Mouse (Mus musculus): Measurements from ENCODE around the gene Myo1h. TPM values are rescaled to one million over a fixed set of nuclear protein-coding genes. Genes with fewer than 3 reads are reported as not detected.

Gene Myo1h
- 1 to 10 TPM; 1.7 to 2.5 TPM for total RNA-seq (2021)

DNA sequence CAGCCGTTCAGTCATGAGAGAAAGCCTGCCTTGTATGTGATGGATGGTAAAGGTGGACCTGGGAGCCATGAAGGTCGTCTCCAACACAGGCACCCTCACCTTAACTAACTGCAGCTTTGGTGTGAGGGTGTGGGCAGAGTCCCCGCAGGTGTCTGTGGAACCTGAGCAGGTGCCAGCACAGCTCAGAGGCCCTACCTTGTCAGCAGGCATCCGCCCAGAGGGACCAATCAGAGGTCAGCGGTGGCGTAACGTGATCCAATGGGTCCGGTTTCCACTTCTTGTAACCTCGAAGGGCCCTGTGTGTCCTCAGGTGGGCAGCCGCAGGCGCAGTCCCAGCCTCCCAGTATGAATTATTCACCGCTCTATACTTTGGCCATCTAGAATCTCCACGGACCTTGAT is at the start of gene Myo1h:
TSS of gene Myo1h (plus strand) at position 293 of the 400 bp plus-strand sequence.
- intact Hi-C loops (cut with DNase I): no loop called here
- DNase-seq (ENCODE audit: low spot score in 2 of 2): no peak

DNA sequence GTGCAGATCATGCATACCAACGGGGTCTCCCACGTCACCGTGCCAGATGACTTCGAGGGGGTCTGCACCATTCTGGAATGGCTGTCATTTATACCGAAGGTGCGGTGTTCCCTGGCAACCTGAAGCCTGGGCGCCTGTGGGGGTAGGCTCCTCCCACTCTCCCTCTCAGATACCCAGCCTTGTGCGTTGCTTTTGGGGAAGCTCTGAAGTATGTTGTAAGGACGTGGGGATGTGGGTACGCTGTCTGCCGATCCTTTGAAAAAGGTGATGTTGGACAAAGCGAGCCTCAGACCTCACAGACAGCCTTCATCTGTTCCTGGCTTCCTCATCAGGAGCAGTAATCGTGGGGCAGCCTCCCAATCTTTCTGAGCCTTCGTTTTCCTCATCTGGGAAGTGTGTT is 49.2 kb upstream of the Myo1h start:
- intact Hi-C loops (cut with DNase I): no loop called here
- DNase-seq (ENCODE audit: low spot score in 2 of 2): no peak

DNA sequence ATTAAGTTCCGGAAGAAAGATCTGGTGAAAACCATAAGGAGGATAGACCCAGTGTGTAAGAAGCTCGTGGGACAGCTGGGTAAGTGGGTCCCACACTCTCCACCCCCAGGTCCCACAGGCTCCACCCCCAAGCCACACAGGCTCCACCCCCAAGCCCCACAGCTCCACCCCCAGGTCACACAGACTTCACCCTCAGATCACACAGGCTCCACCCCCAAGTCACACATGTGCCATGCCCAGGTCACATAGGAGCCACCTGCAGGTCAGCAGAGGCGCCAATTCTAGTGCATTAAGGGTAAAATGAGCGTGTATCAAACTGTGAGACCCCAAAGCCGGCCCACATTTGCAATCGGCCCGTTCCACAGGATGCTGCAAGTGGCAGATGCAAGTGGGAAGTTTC is 42.5 kb upstream of the Myo1h start:
- DNase-seq (ENCODE audit: low spot score in 2 of 2): no peak
- intact Hi-C loops (cut with DNase I): no loop called here

DNA sequence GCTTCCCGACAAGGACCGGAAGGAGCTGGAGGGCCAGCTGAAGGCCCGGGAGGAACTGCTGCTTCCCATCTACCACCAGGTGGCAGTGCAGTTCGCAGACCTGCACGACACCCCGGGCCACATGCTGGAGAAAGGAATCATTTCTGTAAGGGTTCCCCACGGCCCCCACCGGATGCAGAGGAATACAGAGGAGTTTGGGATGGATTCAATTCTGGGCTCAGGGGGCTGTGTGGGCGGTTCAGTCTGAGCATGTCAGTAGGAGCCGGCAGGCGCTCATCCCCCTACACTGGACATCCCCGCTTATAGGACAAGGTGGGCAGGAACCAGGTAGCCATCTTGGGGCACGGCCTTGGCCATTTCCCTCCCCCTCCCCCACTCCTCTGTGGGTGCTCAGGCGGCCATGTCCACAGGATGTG is 40.8 kb upstream of the Myo1h start:
- DNase-seq (ENCODE audit: low spot score in 2 of 2): peak; percentile 58 to 61
- intact Hi-C loops (cut with DNase I): loop anchor here (1.0 kb wide), 1 partner anchor 61 kb away; no protein-coding TSS in a partner anchor

DNA sequence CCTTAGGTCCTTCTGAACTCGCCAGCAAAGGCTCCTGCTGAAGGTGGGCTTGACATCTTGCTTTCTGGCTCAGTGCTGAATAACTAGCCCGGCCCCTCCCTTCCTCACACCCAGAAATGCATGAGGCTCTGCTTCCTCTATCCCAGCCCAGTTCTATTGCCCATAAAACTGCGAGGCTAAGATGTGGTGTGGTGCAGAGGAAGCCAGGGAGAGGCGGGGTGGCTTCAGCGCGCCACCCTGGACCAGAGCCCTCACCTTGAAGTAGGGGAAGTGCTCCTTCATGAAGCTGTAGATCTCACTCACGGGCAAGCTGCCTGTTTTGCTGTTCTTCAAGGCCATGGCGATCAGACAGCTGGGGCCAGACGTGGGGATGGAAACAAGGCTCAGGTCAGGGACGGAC is 29.5 kb upstream of the Myo1h start:
- intact Hi-C loops (cut with DNase I): no loop called here
- DNase-seq (ENCODE audit: low spot score in 2 of 2): no peak

DNA sequence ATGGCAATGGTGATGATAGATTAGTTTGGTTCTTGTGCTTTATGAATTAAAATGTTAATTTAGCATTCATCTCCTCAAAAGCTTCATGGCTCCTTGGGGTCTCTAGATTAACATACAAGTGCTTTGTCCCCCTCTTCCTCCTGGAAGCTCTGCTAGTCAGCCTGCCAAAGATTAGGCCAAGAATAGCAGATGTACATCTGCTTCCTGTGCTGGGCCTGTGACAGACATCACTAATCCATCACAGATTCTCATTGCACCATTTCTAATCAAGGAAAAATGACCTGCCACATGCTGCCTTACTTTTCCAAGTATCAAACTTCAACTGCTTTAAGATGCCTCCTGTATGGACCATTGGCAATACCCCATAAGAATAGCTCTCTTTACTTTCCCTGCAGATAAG is 27.5 kb upstream of the Myo1h start:
- intact Hi-C loops (cut with DNase I): no loop called here
- no peak for DNase-seq (ENCODE audit: low spot score in 2 of 2)

DNA sequence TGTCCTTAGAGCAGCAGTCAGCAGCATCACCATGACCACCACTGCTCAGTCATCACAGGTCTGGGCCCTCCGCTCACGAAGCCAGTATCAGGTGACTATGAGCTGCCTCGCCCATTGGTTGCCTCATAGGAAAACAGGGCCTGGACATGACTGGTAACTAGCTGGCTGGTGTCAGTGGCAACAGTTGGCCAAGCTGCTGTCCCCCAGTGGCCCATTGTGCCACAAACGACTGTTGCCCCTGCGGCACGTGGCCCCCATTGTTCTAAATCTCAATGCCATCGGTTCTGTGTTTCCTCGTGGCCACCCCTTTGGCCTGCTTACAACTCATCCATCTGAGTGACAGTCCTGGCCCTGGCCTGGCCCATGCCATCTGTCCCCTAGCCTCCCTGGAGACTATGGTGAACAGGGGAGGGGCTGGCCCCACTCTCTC is 24.9 kb upstream of the Myo1h start:
- DNase-seq (ENCODE audit: low spot score in 2 of 2): no peak
- intact Hi-C loops (cut with DNase I): no loop called here

DNA sequence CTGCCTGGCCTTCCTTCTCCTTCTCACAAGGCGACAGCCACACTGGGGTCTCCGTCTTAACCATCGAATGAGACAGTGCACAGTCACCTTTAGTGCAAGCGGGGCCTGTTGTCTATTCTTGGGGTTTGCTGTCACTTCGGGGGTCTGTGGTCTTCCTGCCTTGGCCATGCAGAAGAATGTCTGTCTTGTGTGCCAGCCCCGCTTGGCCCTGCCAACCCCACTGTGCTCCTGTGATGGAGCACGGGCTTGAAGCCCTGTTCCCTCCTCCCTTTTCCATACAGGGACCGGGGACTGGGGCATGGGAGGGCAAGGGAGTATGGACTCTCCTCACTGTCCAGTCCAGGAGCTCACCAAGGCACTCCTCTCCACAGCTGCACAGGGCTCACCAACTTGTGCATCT is 24.2 kb upstream of the Myo1h start:
- intact Hi-C loops (cut with DNase I): no loop called here
- no peak for DNase-seq (ENCODE audit: low spot score in 2 of 2)

DNA sequence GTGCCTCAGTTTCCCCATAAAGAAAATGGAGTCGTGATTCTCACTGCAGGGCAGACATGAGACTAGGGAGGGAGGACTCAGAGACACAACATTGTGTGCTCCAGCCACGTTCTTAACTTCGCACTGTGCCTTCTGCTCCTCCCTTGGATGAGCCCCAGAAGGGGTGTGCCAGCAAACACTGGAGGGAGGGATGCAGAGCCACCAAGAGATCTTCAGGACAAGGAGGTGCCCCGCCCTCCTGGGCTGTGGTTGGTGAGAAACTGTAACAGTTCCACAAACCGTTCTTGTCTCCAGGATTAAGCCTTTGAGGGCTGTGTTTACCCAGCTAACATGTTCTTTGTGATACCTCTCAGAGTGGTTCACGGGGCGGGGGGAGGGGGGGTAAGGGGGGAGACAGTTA is 20.3 kb upstream of the Myo1h start:
- no peak for DNase-seq (ENCODE audit: low spot score in 2 of 2)
- intact Hi-C loops (cut with DNase I): no loop called here

DNA sequence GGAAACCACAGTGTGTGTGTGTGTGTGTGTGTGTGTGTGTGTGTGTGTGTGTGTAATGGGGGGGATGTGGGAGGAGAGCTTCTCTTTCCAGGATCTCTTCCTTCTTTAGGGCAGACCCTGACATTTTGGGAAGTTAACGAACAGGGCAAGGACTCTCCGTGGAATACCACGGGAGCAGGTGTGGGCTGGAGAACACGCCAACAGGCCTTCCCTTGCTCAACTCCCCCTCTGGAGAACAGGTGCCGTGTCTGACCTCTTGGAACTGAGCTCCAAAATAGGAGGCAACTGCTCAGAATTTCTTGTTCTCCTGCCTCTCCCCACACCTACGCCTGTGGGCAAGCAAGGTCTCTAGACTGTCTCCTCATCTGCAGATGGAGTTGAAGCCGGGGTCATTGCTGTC is 19.5 kb upstream of the Myo1h start:
- no peak for DNase-seq (ENCODE audit: low spot score in 2 of 2)
- intact Hi-C loops (cut with DNase I): no loop called here

DNA sequence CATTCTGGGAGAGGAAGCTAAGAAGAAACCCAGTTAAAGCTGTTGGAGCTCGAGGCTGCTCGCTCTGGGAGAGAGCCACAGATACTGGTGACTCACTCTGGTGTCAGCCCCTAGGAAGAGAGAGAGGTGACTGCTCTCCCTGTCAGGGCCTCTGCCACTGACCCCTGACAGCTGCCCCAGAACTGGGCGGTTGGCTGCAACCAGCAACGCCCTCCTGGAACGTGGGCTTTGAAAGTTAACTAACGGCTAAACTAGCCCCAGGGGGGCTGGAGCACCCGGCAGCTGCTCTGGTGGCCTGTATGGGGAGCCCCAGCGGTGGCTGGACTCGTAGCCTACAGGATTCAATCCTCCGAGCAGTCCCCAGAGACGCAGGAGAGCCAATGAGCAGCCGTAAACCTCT is 19.0 kb upstream of the Myo1h start:
- no peak for DNase-seq (ENCODE audit: low spot score in 2 of 2)
- intact Hi-C loops (cut with DNase I): no loop called here

DNA sequence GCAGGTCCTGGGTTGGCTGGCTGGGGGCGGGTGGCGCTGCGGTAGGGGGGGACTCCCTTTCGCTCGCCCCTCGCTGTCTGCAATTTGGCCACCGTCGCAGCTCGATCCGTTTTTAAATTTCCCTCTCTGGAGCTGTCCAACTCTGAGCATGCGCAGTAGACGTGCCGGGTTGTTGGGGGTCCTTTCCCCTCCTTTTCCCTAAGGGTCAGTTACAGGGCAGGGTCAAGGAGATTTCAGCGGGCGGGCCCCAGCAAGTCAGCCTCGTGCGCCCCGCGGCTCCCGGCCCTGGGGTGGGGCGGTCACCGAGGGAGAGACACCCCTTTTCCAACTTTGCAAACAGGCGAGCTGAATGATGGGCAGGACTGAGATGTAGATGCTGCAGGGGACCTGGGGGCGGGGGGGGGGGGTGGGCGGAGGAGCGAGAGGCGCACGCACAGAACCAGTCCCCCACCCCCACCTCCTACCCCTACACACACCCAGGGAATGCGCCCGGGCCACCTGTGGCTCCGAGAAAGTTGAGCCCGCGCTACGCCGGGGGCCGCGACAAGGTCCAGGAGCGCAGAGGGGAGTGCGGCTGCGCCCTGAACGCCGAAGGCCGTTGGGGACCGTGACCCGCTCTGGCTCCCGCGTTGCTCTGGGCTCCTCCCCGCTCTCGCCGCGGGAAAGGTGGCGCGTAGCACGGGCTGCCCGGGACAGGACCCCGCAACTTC is 15.1 kb upstream of the Myo1h start, which contains the start of gene Foxn4:
TSS of gene Foxn4 (minus strand) at position 115 of the 710 bp plus-strand sequence.
- no peak for DNase-seq (ENCODE audit: low spot score in 2 of 2)
- intact Hi-C loops (cut with DNase I): no loop called here

DNA sequence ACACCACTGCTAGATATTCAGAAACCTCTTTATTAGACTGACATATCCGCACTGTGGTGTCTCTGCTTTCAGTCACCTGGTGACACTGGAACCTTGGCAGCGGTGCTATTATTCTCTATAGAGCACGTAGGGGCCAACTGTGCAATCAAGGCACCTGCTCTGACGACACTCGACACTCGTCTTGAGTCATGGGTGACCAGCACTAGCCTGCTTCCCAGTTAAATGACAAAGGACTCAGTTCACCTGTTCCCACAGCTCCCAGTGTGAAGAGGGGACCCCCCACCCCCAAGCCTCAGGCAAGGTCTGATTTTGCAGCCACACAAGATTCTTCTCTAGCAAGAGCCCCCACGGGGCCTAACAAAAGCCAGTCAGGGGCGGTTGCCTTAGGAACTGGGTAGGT is 13.6 kb upstream of the Myo1h start:
- intact Hi-C loops (cut with DNase I): no loop called here
- no peak for DNase-seq (ENCODE audit: low spot score in 2 of 2)

DNA sequence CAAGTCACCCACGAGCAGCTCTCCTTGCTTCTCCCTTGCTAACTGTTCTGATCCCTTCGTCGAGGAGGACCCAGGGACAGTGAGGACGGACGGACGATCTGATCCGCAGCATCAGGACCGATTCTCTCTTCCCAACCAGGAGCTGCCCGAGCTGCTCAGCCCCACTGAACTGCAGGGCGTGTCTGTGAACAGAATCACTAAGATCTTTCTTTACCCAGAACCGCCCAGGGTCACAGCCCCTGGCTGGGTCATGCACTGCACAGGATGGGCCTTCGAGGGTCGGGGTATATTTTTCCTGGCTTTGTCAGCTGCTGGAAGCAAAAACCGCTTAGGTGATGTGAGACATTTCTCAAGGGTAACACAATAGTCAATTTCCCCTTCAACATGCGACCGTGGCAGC is 13.0 kb upstream of the Myo1h start:
- no peak for DNase-seq (ENCODE audit: low spot score in 2 of 2)
- intact Hi-C loops (cut with DNase I): no loop called here

DNA sequence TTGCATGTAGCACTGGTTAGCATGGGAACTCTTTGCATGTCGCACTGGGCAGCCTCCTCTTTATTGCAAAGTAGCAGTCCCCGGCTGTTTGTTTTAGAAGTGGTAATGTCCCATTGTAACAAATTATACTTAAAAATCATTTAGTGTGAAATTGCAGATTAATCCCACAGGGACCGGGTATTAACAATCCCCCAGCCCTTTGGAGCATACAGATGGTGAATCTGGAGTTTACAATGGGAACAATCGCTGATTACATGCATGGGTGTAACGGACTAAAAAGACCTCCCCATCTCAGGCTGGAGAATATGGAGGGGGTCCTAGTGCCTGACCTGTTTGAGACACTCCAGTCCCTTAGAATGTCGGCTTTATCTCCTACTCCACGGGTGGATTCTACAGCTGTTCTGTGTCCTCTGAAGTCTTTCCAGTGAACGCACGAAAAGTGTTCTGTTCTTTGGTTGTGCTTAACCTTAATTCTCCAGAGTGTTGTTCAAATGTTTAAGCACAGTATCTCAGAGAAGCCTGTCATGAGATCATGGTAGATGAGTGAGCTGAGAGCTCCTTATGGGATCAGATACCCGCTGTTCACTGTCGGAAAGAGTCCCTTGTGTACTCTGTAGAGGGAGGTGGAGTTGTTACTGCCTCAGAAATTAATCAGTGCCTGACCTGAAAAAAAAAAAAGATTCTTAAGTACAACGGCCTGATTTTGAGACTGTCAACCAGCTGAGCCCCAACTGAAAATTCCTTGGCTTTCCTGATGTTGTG is 9.4 kb upstream of the Myo1h start:
- intact Hi-C loops (cut with DNase I): no loop called here
- no peak for DNase-seq (ENCODE audit: low spot score in 2 of 2)

DNA sequence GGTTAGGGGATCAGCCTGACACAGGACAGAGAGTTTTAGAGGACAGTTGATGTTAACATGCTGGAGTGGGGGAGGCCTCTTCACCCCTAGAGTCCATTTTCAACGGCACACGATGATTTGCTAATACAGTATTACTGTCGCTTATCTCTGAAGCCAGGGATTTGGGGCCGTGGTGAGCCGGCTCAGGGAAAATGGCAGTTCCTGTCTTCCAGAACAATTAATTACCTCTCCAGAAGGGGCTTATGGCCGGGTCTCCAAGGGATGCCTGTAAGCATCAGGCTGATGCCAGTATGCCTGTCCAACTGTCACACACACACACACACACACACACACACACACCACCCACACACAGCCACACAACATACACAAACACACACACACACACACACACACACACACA is 6.6 kb upstream of the Myo1h start:
- intact Hi-C loops (cut with DNase I): no loop called here

DNA sequence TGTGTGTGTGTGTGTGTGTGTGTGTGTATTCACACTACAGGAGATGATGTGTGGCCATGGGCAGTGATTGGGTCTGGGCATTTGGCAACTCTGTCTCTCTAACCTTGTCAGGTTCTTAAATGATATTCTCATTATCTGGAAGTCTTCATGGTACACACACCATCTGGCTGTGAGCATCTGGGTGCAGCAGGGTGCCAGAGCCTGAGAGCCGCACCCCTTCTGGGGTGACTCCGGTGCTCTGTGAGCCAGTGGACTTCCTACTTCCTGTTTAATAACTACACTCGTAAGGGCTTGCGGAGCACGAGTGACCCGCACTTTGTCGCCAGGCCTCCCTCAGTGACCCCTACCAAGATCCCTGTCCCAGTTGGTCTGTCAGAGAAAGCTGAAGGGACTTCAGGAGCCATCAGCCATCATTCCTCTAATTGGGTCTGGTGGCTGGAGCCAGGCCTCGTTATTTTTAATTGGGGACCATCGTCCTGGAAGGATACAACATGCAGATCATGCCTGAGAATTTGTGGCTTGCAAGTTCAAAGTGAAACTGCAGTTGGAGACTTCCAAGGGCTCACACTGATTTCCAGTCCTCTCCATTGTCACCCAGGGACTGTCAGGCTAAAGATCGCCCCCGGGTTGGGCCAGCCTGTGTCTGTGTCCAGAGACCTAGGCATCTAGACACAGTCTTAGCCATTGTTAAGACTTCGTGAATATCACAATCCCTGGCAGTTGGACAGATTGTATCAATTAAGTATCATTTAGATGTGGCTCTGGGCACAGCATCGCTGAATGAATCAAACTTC is 4.2 kb upstream of the Myo1h start:
- intact Hi-C loops (cut with DNase I): no loop called here
- peak in 1 of 2 experiments; percentile 11 for DNase-seq (ENCODE audit: low spot score in 2 of 2)

More for the DNA sequence above, 6.6 kb upstream of the Myo1h start:
- no peak for DNase-seq (ENCODE audit: low spot score in 2 of 2)

DNA sequence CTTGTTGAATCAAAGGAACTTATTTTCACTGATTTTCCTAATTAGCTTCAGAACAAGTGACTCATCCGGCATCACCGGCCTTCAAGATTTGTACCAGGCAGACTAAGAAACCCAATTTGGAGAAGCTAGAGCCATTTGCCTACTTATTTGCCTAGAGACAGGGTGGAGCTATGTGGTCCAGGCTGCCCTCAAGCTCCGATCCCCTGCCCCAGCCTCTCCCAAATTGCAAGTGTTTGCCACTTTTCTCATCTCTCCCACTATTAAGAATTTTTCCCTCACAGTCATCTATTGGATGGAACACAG is 3.6 kb upstream of the Myo1h start:
- DNase-seq (ENCODE audit: low spot score in 2 of 2): no peak

DNA sequence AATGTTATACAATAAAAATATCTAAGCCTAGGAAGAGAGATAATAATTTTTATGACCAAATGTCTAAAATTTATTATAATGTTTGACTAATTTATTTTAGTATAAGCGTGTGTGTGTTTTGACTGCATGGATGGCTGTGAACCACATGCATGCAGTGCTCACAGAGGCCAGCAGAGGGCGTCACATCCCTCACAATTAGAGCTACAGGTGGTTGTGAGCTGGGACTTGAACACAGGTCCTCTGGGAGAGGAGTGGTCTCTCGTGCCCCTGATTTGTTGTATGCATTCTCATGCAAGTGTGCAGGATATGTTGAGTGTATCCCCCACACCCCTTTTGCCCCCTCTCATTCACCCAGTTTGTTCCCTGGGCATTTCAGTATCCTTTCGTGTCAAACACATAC is 2.9 kb upstream of the Myo1h start:
- no peak for DNase-seq (ENCODE audit: low spot score in 2 of 2)
- intact Hi-C loops (cut with DNase I): no loop called here

More for the DNA sequence above, 3.6 kb upstream of the Myo1h start:
- intact Hi-C loops (cut with DNase I): no loop called here

DNA sequence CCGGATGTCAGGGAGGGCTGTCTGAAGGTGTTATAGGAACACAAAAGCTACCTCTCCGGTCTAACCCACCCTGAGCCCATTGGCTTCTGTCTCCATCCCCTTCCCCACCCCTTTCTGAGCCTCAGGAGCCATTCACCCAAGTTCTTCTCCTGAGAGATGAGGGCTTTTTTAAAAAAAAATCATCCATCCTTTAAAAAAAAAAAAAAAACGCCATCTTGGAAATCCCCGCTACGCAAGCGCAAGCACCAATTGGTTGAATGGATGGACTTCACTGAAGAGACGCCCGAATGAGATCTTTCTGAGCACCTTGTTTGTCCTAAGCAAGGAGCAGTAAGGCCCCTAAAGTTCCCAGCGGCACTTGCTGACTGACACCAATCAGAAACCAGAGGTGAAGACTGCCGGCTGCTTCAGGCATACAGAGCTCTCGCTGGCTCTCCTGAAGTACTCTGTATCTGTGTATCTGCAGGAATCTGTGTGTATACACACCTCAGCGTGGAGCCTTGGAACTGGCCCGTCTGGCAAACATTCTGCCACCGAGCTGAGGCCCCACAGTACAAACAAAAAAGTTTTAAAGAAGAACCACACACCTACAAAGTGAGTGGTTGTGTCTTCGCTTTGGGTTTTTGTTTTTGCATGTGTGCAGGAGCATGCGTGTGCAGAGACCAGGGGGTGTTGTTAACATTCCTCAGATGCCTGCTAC is 1.9 kb upstream of the Myo1h start:
- intact Hi-C loops (cut with DNase I): no loop called here
- DNase-seq (ENCODE audit: low spot score in 2 of 2): no peak
